Mouse (Mus musculus) testis, postnatal 10 days (tissue): ENCODE data around the gene Ptprt.
A peak's percentile ranks its signal among the peaks of the same experiment; 100 is the strongest.
"Not testable (repeated sequence)": the region's sequence is repeated elsewhere in the genome, so short reads cannot be mapped to it uniquely, and the experiment has no call there.

Experiments used
- DNase-seq: peaks from one replicate; pipeline ENCODE4 v3.0.0; 2021; ENCODE audit warnings: low spot score

The Ptprt gene

DNA sequence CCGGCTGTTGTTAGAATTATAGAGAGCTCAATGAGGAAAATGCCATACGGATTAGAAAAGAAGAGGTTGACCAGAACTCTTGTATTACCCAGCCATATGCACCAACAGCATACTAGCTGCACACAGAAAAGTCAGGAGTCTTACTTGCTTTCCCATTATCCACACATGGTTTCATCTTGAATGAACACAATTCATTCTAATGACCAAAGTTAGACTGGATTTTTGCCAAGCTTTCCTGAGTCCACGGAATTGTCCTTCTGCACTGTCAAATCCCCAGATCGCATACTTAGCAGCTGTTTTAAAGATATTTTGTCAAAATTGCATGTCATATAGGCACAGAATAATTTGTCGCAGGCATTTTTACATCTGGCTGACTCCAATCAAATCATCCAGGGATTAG lies 463.6 kb downstream of the Ptprt start:
- no peak for DNase-seq

DNA sequence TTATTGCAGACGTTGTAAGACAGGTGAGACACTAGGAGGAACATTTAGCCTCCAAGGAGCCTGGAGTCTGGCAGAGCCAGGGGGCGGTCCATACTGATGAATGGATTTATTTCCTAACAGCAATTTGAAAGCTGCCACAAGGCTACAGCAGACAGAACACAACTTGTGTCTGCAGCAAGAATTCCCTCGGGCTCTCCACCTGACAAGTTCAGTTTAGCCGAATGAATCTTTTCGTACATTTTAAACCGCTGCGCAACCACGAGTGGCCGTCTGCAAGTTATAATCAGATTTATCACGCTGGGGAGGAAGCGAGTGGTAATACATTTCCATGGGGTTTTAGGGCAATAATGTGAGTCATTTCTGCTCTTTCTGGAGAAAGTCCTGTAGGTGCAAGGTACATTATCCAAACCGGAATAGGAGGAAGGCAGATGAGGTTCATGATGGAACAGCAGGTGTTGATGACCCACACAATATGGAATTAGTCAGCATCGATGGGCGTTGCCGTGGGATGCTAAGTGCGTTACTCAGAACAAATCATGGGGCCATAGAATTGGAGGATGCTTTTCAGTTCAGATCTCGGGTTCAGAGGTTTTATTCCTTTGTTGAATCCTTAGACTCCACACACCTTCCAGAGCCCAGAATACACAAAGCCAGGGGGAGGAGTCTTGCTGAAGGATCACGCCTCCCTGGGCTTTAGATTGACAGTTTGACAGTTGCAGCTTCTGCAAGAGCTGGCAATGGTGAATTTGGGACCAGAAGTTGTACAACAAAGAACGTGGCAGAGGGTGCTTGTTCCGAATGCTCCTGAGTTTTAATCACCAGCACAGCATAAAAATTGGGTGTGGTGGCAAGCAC lies 478.1 kb downstream of the Ptprt start:
- no peak for DNase-seq

DNA sequence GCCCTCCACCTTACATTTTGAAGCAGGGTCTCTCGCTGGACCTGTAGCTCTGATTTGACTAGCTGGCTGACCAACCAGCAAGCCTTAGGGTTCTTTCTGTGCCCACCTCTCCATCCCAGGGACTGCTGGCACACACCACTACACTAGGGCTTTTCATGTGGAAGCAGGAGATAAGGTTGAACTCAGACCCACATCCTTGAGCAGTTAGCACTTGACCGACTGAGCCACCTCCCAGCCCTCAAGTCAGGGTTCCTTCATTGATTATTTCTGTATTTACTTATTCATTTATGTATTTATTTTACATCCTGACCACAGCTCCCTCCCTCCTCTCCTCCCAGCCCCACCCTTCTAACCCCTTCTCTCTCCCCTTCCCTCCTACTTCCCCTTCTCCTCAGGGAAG lies 479.1 kb downstream of the Ptprt start:
- no peak for DNase-seq

DNA sequence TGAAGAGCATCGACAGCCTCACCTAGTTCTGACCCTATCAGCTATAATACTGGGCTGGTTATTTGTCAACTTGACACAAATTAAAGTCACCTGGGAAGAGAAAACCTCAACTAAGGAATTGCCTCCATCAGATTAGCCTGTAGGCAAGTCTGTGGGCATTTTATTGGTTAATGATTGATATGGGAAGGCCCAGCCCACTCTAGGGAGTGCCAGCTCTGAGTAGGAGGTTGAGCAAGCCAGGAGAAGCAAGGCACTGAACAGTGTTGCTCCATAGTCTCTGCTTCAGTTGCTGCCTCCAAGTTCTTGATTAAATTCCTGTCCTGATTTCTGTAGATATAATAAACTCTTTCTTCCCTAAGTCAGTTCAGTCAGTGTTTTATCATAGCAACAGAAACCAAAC lies 488.4 kb downstream of the Ptprt start:
- no peak for DNase-seq

- DNase-seq, result no peak
These were observed 519.0 kb downstream of the Ptprt start for GRCm38 (mm10) chr2:162141845-162142411.

GRCm38 (mm10) chr2:162136176-162136575 lies 524.8 kb downstream of the Ptprt start:
- DNase-seq, result not testable (repeated sequence)

GRCm38 (mm10) chr2:162131607-162132304 lies 529.2 kb downstream of the Ptprt start:
- DNase-seq, result no peak

- no peak for DNase-seq
These were observed 531.1 kb downstream of the Ptprt start for GRCm38 (mm10) chr2:162129896-162130295.

- no peak for DNase-seq
These were observed 542.9 kb downstream of the Ptprt start for GRCm38 (mm10) chr2:162118041-162118440.

DNA sequence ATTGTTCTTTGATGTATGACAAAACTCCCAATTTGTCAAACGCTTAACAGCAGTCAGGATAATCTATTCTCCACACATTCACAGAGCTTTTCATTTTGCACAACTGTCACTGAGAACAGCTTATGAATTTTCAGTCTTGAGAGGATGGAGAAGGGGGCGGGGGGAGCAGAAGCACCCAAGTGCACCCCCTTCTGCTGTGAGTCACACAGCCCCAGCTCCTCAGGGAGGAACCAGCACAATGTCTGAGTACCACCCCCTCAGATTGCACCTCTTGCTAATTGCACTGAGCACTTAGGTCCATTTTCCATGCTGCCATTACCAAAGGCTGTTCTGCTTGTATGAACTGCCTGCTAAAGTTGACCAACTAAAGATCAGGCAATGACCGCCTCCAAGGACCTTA lies 578.6 kb downstream of the Ptprt start:
- no peak for DNase-seq

DNA sequence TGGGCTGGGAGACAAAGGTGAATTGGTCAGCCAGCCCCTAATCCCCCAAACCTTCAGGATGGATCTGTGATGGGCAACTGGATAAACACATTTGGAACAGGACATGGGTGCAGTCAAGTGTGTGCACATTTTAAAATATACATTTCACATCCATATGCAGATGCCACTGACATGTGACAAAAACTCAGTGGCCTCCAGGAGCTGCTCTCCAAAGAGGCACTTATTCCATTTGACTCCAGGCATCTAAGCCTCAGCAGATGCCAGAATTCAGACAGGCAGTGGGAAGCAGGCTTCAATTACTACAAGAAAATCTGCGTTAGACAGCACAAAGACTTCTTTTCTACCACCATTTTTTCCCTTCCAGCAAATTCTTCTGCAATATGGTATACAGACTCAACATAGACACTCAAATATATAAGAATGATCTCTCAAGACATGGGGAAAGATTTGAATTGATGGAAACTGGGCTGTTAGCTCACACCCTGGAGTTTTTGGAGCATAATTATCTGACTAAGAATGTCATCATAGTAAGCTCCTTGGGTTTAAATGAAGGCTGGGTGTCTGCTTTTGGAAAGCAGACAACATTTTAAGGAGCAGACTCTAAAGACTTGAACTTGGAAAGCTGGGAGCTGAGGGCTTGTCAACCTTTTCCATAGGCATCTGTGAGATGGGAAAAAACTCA lies 580.1 kb downstream of the Ptprt start:
- no peak for DNase-seq

- no peak for DNase-seq
These were observed 582.2 kb downstream of the Ptprt start for GRCm38 (mm10) chr2:162078571-162079280.

DNA sequence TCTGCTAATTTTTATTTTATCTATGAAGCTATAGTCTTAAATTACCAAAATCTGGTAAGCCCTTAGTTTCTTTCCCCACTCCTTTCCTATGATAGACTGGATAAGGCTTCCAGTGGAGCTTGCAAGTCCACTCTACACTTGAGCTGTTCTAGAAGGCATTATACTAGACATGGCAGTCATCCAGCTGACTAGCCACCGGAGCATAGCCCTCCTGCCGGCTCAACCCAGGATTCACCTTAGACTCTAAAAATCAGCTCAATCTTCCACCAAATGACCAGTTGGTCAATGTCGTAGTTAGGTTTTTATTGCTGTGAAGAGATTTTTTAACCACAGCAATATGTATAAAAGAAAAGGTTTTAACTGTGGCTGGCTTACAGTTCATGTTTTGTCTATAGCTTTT lies 608.1 kb downstream of the Ptprt start:
- DNase-seq, result no peak

GRCm38 (mm10) chr2:162050198-162050597 lies 610.7 kb downstream of the Ptprt start:
- DNase-seq, result no peak

- DNase-seq, result no peak
These were observed 625.3 kb downstream of the Ptprt start for GRCm38 (mm10) chr2:162035615-162036014.

DNA sequence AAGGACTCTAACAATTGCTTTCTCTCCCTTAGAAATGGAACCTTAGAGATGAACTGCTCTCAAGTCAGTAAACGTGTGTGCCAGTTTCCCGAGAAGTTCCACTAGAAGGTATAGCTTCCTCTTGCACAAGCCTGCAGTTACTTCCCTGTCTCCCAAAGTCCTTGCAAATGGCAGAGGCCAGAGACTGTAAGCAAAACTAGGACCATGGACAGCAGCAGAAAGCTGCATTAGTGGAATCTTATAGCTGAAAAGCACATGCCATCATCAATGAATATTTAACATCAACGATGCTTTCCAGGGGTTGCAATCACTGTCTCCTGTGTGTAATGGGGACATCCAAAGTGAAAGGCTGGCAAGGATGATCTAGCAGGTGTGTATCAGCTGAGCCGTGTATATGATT lies 629.3 kb downstream of the Ptprt start:
- DNase-seq, result peak; percentile 45

GRCm38 (mm10) chr2:162001016-162001415 lies 659.9 kb downstream of the Ptprt start:
- DNase-seq, result no peak

DNA sequence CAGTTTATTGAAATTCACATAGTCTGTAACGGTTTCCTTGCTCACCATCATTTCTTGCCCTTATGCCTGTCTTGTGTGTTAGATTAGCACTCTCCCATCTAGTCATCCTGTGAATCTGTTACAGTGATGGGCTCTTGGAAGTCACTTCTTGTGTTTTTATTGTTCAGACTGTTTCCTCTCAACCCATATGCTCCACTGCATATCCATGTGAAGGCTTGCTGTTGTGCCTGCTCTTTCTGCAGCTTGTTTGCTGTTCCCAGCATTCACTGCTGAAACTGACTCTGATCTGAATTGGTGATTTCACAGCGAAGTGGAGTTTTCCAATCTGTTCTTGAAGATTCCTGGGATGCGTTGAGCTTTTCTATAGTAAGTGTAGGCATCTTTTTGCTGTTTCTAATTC lies 678.6 kb downstream of the Ptprt start:
- DNase-seq, result no peak

DNA sequence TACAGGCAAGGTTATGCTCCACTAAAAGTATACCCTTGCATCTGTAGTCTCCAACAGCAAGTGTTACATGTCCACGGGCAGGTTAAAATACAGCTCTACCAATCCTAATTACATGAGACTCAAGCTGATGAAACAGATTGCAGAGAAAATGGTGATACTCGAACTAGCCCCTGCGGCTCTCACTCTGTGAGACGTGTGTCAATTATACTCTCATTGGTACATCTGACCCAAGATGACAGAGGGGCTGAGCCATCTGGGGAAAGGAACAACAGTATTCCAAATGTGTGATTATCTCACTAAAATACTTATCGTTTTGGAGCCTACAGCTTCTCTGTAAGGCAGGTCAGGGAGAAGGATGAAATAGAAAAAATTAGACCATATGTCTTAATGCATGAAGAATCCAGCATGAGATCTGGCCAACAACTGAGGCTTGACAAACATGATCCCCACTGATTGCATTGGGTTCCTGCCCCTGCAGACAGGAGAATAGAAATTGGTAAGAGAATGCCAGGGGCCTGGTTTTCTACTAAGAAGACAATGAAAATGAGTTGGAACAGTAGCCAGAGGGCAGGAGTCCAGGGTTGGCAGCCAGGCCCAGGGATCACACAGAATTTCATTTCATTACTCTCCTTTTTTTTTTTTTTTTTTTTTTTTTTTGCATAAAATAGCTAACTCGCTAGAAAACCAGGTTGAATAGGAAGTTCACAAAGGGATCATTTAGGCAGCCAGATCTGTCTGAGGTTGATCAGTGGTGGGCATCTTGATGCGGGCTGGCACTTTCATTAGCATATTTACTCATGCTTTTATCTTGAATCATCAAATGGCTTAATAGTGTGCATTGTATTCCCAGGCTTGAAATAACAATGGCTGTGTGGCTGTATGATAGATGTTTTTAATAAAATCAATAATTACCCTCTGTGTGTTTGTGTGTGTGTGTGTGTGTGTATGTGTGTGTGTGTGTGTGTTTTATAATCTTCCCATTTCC lies 699.5 kb downstream of the Ptprt start:
- no peak for DNase-seq

- no peak for DNase-seq
These were observed 715.5 kb downstream of the Ptprt start for GRCm38 (mm10) chr2:161945424-161945823.

- no peak for DNase-seq
These were observed 716.3 kb downstream of the Ptprt start for GRCm38 (mm10) chr2:161944689-161945088.
